Mouse (Mus musculus) midbrain, embryonic 14.5 days (tissue): ENCODE data around the gene Olfr979. TPM values are rescaled to one million over a fixed set of nuclear protein-coding genes. Genes with fewer than 3 reads are reported as not detected.

ENCODE experiments used
- polyA plus RNA-seq: library from polyadenylated mRNA; unstranded; fragments of >200 nt; fragmentation: Nextera tagmentation; extraction: Ambion mirVana; gene quantifications from 2 replicates; pipeline ENCODE4 v1.2.1, GENCODE M21; 2014

Gene Olfr979
- polyA plus RNA-seq, 1 experiment from 2014 or later = not detected

Other genes with a start within 250 kb of the Olfr979 start
- gene Olfr968, start 220.2 kb downstream of the Olfr979 start, polyA plus RNA-seq = not detected in 2 replicates
- gene Olfr969, start 212.5 kb downstream of the Olfr979 start, polyA plus RNA-seq = not detected in 2 replicates
- not detected in 2 replicates for gene Olfr970, start 194.6 kb downstream of the Olfr979 start, polyA plus RNA-seq
- not detected in 2 replicates for gene Olfr971, start 166.6 kb downstream of the Olfr979 start, polyA plus RNA-seq
- not detected in 2 replicates for gene Olfr972, start 137.0 kb downstream of the Olfr979 start, polyA plus RNA-seq
- gene Olfr229, start 96.1 kb downstream of the Olfr979 start, polyA plus RNA-seq = not detected in 2 replicates
- gene Olfr974, start 66.0 kb downstream of the Olfr979 start, polyA plus RNA-seq = not detected in 2 replicates
- not detected in 2 replicates for gene Olfr975, start 51.4 kb downstream of the Olfr979 start, polyA plus RNA-seq
- gene Olfr976, start 42.3 kb downstream of the Olfr979 start, polyA plus RNA-seq = not detected in 2 replicates
- not detected in 2 replicates for gene Olfr978, start 11.4 kb downstream of the Olfr979 start, polyA plus RNA-seq
- gene Olfr980, start 6.1 kb upstream of the Olfr979 start, polyA plus RNA-seq = not detected in 2 replicates
- gene Olfr981, start 18.0 kb upstream of the Olfr979 start, polyA plus RNA-seq = not detected in 2 replicates
- not detected in 2 replicates for gene Olfr982, start 70.4 kb upstream of the Olfr979 start, polyA plus RNA-seq
- gene Olfr983, start 90.1 kb upstream of the Olfr979 start, polyA plus RNA-seq = not detected in 2 replicates
- not detected in 2 replicates for gene Olfr984, start 110.7 kb upstream of the Olfr979 start, polyA plus RNA-seq
- gene Olfr985, start 126.7 kb upstream of the Olfr979 start, polyA plus RNA-seq = not detected in 2 replicates
- not detected in 2 replicates for gene Tmem225, start 144.7 kb upstream of the Olfr979 start, polyA plus RNA-seq
- gene Olfr986, start 177.5 kb upstream of the Olfr979 start, polyA plus RNA-seq = not detected in 2 replicates
- gene Zfp202, start 188.9 kb upstream of the Olfr979 start, polyA plus RNA-seq = 11.6 and 11.7 TPM in 2 replicates